Mouse (Mus musculus) cortical plate, adult 2 months (tissue): ENCODE measurements around the gene Mthfd2l.

Experiments
- CTCF ChIP-seq: fragments of 200-500 bp; IDR thresholded peaks from 2 replicates; pipeline ENCODE4 v1.5.1; 2011; ENCODE audit warnings: mild to moderate bottlenecking, control low read depth, low read length; ENCODE audit not compliant: insufficient read depth; ENCODE audit errors: extremely low read depth
- POLR2A ChIP-seq: fragments of 200-500 bp; IDR thresholded peaks from 2 replicates; pipeline ENCODE4 v1.6.1; 2011; ENCODE audit warnings: mild to moderate bottlenecking, low read length, control low read depth; ENCODE audit not compliant: insufficient read depth; ENCODE audit errors: extremely low read depth

DNA sequence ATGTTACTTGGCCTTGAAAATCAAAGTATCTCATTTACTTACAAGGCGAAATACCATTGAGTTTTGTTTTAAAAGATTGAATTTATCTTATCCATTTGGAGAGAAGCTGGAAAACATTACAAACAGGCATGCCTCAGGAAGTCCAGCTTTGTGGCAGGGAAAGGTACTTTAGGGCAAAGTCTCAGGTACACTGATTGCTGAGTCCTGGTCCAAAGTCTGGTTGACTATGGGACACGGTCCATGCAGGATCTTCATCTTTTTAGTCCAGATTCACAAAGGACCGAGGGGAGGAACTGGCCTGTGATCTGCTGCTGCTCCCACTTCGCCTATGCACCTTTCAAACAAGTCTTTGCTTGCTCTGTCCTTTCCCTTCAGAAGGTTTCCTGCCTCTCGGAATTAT lies 31.6 kb upstream of the Mthfd2l start:
- TF ChIP-seq POLR2A (no peak), CTCF (no peak)
